Mouse (Mus musculus) MEL (cell line): ENCODE measurements at regions not wholly inside any gene's neighbourhood (a gene's known extent, or its start where the extent isn't known, plus 50 kb on each side); places are given as distances from the start of the nearest gene placed in this dataset.

ENCODE experiments used
- CTCF ChIP-seq, 3 experiments: IDR thresholded peaks in 2 of 3; conservative IDR thresholded peaks in 1 of 3; 2 replicates each; pipeline ENCODE4 v1.5.1; 2011 to 2012; ENCODE audit warnings: low read length in 3 of 3, low read depth in 2 of 3, mild to moderate bottlenecking in 2 of 3, improper control_type of control experiment in 1 of 3, inconsistent platforms in 1 of 3, mixed read lengths in 1 of 3, moderate library complexity in 1 of 3; ENCODE audit not compliant: control insufficient read depth in 1 of 3, insufficient read depth in 1 of 3, poor library complexity in 1 of 3, severe bottlenecking in 1 of 3
- EP300 ChIP-seq, 2 experiments: IDR thresholded peaks; 2 replicates each; pipeline ENCODE4 v1.6.1; 2011; ENCODE audit warnings: improper control_type of control experiment in 2 of 2, low read length in 2 of 2, low read depth in 1 of 2, mild to moderate bottlenecking in 1 of 2
- GABPA ChIP-seq: IDR thresholded peaks from 2 replicates; pipeline ENCODE4 v1.6.1; 2012; ENCODE audit warnings: low read depth, mild to moderate bottlenecking, inconsistent platforms, low read length, improper control_type of control experiment, moderate library complexity
- KAT2A ChIP-seq: conservative IDR thresholded peaks from 2 replicates; pipeline ENCODE4 v1.6.1; 2012; ENCODE audit warnings: low read depth, low read length, improper control_type of control experiment, inconsistent platforms
- MAFK ChIP-seq: IDR thresholded peaks from 2 replicates; pipeline ENCODE4 v1.6.1; 2011; ENCODE audit warnings: low read depth, mild to moderate bottlenecking, low read length, improper control_type of control experiment, borderline replicate concordance
- NRF1 ChIP-seq: IDR thresholded peaks from 2 replicates; pipeline ENCODE4 v1.6.1; 2014; ENCODE audit warnings: low read depth, mild to moderate bottlenecking, inconsistent platforms, low read length, improper control_type of control experiment, moderate library complexity; ENCODE audit not compliant: poor library complexity, insufficient read depth, severe bottlenecking
- POLR2AphosphoS2 ChIP-seq: IDR thresholded peaks from 2 replicates; pipeline ENCODE4 v1.6.1; 2011; ENCODE audit warnings: low read length, improper control_type of control experiment
- RAD21 ChIP-seq: IDR thresholded peaks from 2 replicates; pipeline ENCODE4 v1.6.1; 2011; ENCODE audit warnings: mild to moderate bottlenecking, low read depth, low read length, improper control_type of control experiment
- SMC3 ChIP-seq: IDR thresholded peaks from 2 replicates; pipeline ENCODE4 v1.6.1; 2011; ENCODE audit warnings: low read depth, low read length, improper control_type of control experiment
- UBTF ChIP-seq: IDR thresholded peaks from 2 replicates; pipeline ENCODE4 v1.6.1; 2012; ENCODE audit warnings: low read depth, mild to moderate bottlenecking, inconsistent platforms, low read length, improper control_type of control experiment, moderate library complexity, borderline replicate concordance; ENCODE audit not compliant: insufficient read depth
- USF1 ChIP-seq: IDR thresholded peaks from 2 replicates; pipeline ENCODE4 v1.6.1; 2014; ENCODE audit warnings: low read depth, mild to moderate bottlenecking, inconsistent platforms, low read length, improper control_type of control experiment, moderate library complexity

GRCm38 (mm10) chr12:25883771-25884171 lies 531.3 kb downstream of the Rnf144a start:
- TF ChIP-seq USF1 (no peak), MAFK (no peak), RAD21 (no peak), KAT2A (no peak), CTCF (IDR thresholded peaks at IDR 0.05 in 2 of 3, conservative IDR thresholded peaks at IDR 0.05 in 1 of 3; ENCODE audit: control insufficient read depth in 1 of 3, insufficient read depth in 1 of 3, low read depth in 2 of 3, low read length in 3 of 3, poor library complexity in 1 of 3, severe bottlenecking in 1 of 3) (no peak), POLR2AphosphoS2 (no peak), GABPA (no peak), EP300 (IDR thresholded peaks at IDR 0.05; ENCODE audit: low read depth in 1 of 2, low read length in 2 of 2) (no peak), SMC3 (no peak), NRF1 (no peak), UBTF (no peak)
